15 mouse cellular contexts compared by ENCODE assay signal in the genomic region with DNA sequence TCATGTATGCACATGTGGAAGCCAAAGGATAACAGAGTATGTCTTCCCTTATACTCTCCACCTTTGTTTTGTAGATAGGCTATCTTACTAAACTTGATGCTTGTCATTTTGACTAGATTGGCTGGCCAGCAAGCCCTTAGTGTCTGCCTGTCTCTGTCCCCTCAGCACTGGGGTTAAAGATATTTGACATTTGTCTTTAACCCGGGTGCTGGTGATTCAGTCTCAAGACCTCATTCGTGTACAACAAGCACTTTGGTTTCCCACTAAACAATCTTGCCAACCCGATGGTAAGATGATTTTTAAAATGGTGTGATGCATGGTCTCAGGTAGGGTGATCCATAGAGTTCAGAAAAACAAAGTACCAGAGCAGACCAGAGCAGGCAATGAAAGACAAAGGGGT.
"Had no signal": no experiment of that assay in that cellular context is flagged by ENCODE, and none has a peak within 500 bp of the region (broad histone marks: within the 10 kb centered on the region; RNA-seq: fewer than 3 reads in every experiment).

No protein-coding gene starts in this region.

- H3K36me3 ChIP-seq: neural tube, embryonic 15.5 days; stomach, embryonic 15.5 days had no signal

- H3K9me3 ChIP-seq: neural tube, embryonic 15.5 days; stomach, embryonic 15.5 days had no signal

- H3K9ac ChIP-seq: neural tube, embryonic 15.5 days; stomach, embryonic 15.5 days had no signal

- H3K4me3 ChIP-seq: neural tube, embryonic 15.5 days; stomach, embryonic 15.5 days had no signal

- H3K4me2 ChIP-seq: neural tube, embryonic 15.5 days; stomach, embryonic 15.5 days had no signal

- H3K4me1 ChIP-seq: stomach, embryonic 15.5 days had no signal

- H3K27ac ChIP-seq: neural tube, embryonic 15.5 days; stomach, embryonic 15.5 days; stomach, postnatal 0 days had no signal

- DNase-seq: retina, postnatal 1 day; right cerebral cortex, adult 18-20 months; right cerebral cortex, postnatal 14 days; right cerebral cortex, postnatal 25 days; right cerebral cortex, postnatal 4 days; spleen, adult 18-20 months; thymus, adult 18-20 months; thymus, adult 2 months; thymus, postnatal 14 days; thymus, postnatal 25 days; thymus, postnatal 36 days; thymus, postnatal 4 days had no signal

- H3K27me3 ChIP-seq: neural tube, embryonic 15.5 days; stomach, embryonic 15.5 days had no signal
